ENCODE assay signal across 8 mouse cellular contexts in genomic region chr2:130696700-130697152, GRCm38 (mm10). TPM values are rescaled to one million over a fixed set of nuclear protein-coding genes. Genes with fewer than 3 reads are reported as not detected.
DNase-seq lines count a peak whose midpoint lies in the region; ATAC-seq and TF ChIP-seq lines count a peak whose summit lies in the region.

No protein-coding gene starts in this region.

- H3K36me3 ChIP-seq in forebrain, embryonic 14.5 days (ENCODE audit: control insufficient read depth, insufficient read depth, low read length) = no peaks in the 10 kb centered on the region
- no peaks in the 10 kb centered on the region for H3K36me3 ChIP-seq in limb, embryonic 15.5 days

- DNase-seq in layer of hippocampus, adult 2 months (ENCODE audit: low spot score in 2 of 2) = no peak
- DNase-seq in layer of hippocampus, adult 11-12 months (ENCODE audit: low spot score) = no peak
- DNase-seq in T-cell, adult 2 months (ENCODE audit: low spot score) = peak; percentile 33
- DNase-seq in forebrain, embryonic 14.5 days (ENCODE audit: low spot score) = no peak
- DNase-seq in cerebellum, adult 18-20 months = no peak
- no peak for DNase-seq in layer of hippocampus, postnatal 36 days

- ATAC-seq in forebrain, embryonic 14.5 days = 0 out of 2 replicates have a peak, but pooled peaks have one; percentile 4
- ATAC-seq in limb, embryonic 15.5 days (ENCODE audit: insufficient number of reproducible peaks, low FRiP score, low TSS enrichment, low read depth) = peak; percentile 11; the same call in 1 of the 2 replicates
- ATAC-seq in monocyte, adult 5-6 weeks (replicated peaks; ENCODE audit: insufficient number of reproducible peaks, low FRiP score, low TSS enrichment, poor library complexity, severe bottlenecking) = peak; percentile 18; the same call in 1 of the 2 replicates

- no peak for TF ChIP-seq CTCF in layer of hippocampus, adult 2 months (conservative IDR thresholded peaks at IDR 0.05)

- H3K4me2 ChIP-seq in forebrain, embryonic 14.5 days (ENCODE audit: low read length) = peak overlapping the region; percentile 100
- H3K4me2 ChIP-seq in limb, embryonic 15.5 days = peak overlapping the region; percentile 100

- peak overlapping the region; percentile 60 for H3K9ac ChIP-seq in forebrain, embryonic 14.5 days (ENCODE audit: low read length)
- peak overlapping the region; percentile 42 for H3K9ac ChIP-seq in limb, embryonic 15.5 days

- H3K27me3 ChIP-seq in forebrain, embryonic 14.5 days (replicated peaks; ENCODE audit: control insufficient read depth, insufficient read depth, low read length) = peaks cover 20% of the 10 kb centered on the region
- H3K27me3 ChIP-seq in limb, embryonic 15.5 days = peaks cover 33% of the 10 kb centered on the region

- peaks cover 8% of the 10 kb centered on the region; the same call in 1 of the 2 replicates for H3K4me1 ChIP-seq in forebrain, embryonic 14.5 days (ENCODE audit: control insufficient read depth, insufficient read depth, low read length)
- peaks cover 16% of the 10 kb centered on the region for H3K4me1 ChIP-seq in limb, embryonic 15.5 days

- H3K27ac ChIP-seq in layer of hippocampus, adult 2 months = no peak overlapping the region
- H3K27ac ChIP-seq in forebrain, embryonic 14.5 days (ENCODE audit: low read depth, low read length) = no peak overlapping the region
- H3K27ac ChIP-seq in limb, embryonic 15.5 days = no peak overlapping the region

- peak overlapping the region; percentile 62 for H3K4me3 ChIP-seq in layer of hippocampus, adult 2 months
- peak overlapping the region; percentile 49 for H3K4me3 ChIP-seq in forebrain, embryonic 14.5 days (ENCODE audit: low read depth, low read length)
- H3K4me3 ChIP-seq in limb, embryonic 15.5 days = peak overlapping the region; percentile 61

- WGBS in forebrain, embryonic 14.5 days = 2% methylated on average over 31 of the region's 31 CpGs
- WGBS in limb, embryonic 15.5 days = 1% methylated on average over 31 of the region's 31 CpGs

- H3K9me3 ChIP-seq in forebrain, embryonic 14.5 days (replicated peaks; ENCODE audit: control insufficient read depth, low read length) = no peaks in the 10 kb centered on the region
- no peaks in the 10 kb centered on the region for H3K9me3 ChIP-seq in limb, embryonic 15.5 days

RNA-seq across cellular contexts. Expression of gene Slc4a11, which starts 0.6 kb away (rescaled TPM):
- under 1 TPM; 0.61 to 0.66 TPM for total RNA-seq in layer of hippocampus, adult 2 months (2021)
- polyA plus RNA-seq in forebrain, embryonic 14.5 days (2014; fragmentation: Nextera tagmentation; extraction: Ambion mirVana) = 0.52 and 0.64 TPM in 2 replicates
- polyA plus RNA-seq in limb, embryonic 15.5 days (2015; fragmentation: Nextera tagmentation; extraction: Ambion mirVana) = 2.6 and 2.9 TPM in 2 replicates
- not detected in 3 replicates for total RNA-seq in monocyte, adult 5-6 weeks (2017)
- under 1 TPM; 0.56 to 0.85 TPM for total RNA-seq in layer of hippocampus, postnatal 36 days (2021)

RNA-seq across cellular contexts. Expression of gene Itpa, which starts 29.3 kb away (rescaled TPM):
- total RNA-seq in layer of hippocampus, adult 2 months (2021) = 10 to 100 TPM; 36.0 to 36.8 TPM
- polyA plus RNA-seq in forebrain, embryonic 14.5 days (2014; fragmentation: Nextera tagmentation; extraction: Ambion mirVana) = 125 and 131 TPM in 2 replicates
- polyA plus RNA-seq in limb, embryonic 15.5 days (2015; fragmentation: Nextera tagmentation; extraction: Ambion mirVana) = 90.9 and 99.1 TPM in 2 replicates
- total RNA-seq in monocyte, adult 5-6 weeks (2017) = 33.0 to 47.1 TPM (median 41.8 TPM) in 3 replicates
- 10 to 100 TPM; 34.1 to 39.2 TPM for total RNA-seq in layer of hippocampus, postnatal 36 days (2021)

RNA-seq across cellular contexts. Expression of gene Ddrgk1, which starts 32.3 kb away (rescaled TPM):
- 10 to 100 TPM; 97.6 to 98.1 TPM for total RNA-seq in layer of hippocampus, adult 2 months (2021)
- polyA plus RNA-seq in forebrain, embryonic 14.5 days (2014; fragmentation: Nextera tagmentation; extraction: Ambion mirVana) = 49.8 and 55.9 TPM in 2 replicates
- 69.6 and 71.7 TPM in 2 replicates for polyA plus RNA-seq in limb, embryonic 15.5 days (2015; fragmentation: Nextera tagmentation; extraction: Ambion mirVana)
- total RNA-seq in monocyte, adult 5-6 weeks (2017) = 79.9 to 114 TPM (median 86.8 TPM) in 3 replicates
- 10 to 100 TPM; 83.9 to 84.7 TPM for total RNA-seq in layer of hippocampus, postnatal 36 days (2021)

RNA-seq across cellular contexts. Expression of gene Lzts3, which starts 54.1 kb away (rescaled TPM):
- 100 to 1,000 TPM; 185 to 196 TPM for total RNA-seq in layer of hippocampus, adult 2 months (2021)
- polyA plus RNA-seq in forebrain, embryonic 14.5 days (2014; fragmentation: Nextera tagmentation; extraction: Ambion mirVana) = 1.6 and 2.5 TPM in 2 replicates
- polyA plus RNA-seq in limb, embryonic 15.5 days (2015; fragmentation: Nextera tagmentation; extraction: Ambion mirVana) = 4.0 and 4.5 TPM in 2 replicates
- total RNA-seq in monocyte, adult 5-6 weeks (2017) = 0.29 to 0.95 TPM (median 0.85 TPM) in 3 replicates
- 100 to 1,000 TPM; 172 to 184 TPM for total RNA-seq in layer of hippocampus, postnatal 36 days (2021)
